Mouse (Mus musculus): ENCODE measurements around the gene Rarb.

GRCm38 (mm10) chr14:16746982-16747578 is 71.9 kb downstream of the Rarb start:
- TF ChIP-seq CTCF (conservative IDR thresholded peaks at IDR 0.05; ENCODE audit: low read length) (no peak), POU5F1 (IDR thresholded peaks at IDR 0.05; ENCODE audit: borderline replicate concordance, low read length) (no peak), NANOG (IDR thresholded peaks at IDR 0.05; ENCODE audit: borderline replicate concordance, low read length) (no peak)
